Mouse (Mus musculus) gastrocnemius, adult 18-20 months (tissue): Measurements from ENCODE around the gene Purb. TPM values are rescaled to one million over a fixed set of nuclear protein-coding genes. Genes with fewer than 3 reads are reported as not detected.
"Not testable (repeated sequence)": the region's sequence is repeated elsewhere in the genome, so short reads cannot be mapped to it uniquely, and the experiment has no call there.

Experiments used
- DNase-seq: peaks from one replicate; pipeline ENCODE4 v3.0.0; 2021; ENCODE audit warnings: low spot score
- total RNA-seq, 2 experiments: library from RNA; stranded (reverse); gene quantifications; 2 replicates each; pipeline ENCODE4 v1.2.3; 2021

The Purb gene
- total RNA-seq, 2 experiments from 2014 or later = 19.0 to 21.1 TPM

GRCm38 (mm10) chr11:6486916-6487315, 11.2 kb upstream of the Purb start:
- DNase-seq = no peak

- DNase-seq = no peak
These were observed 8.7 kb upstream of the Purb start for GRCm38 (mm10) chr11:6484244-6484959.

GRCm38 (mm10) chr11:6483103-6483502, 7.4 kb upstream of the Purb start:
- no peak for DNase-seq

GRCm38 (mm10) chr11:6481669-6482185, 6.0 kb upstream of the Purb start:
- no peak for DNase-seq

- DNase-seq = no peak
These were observed 5.1 kb upstream of the Purb start for GRCm38 (mm10) chr11:6480681-6481405.

GRCm38 (mm10) chr11:6480191-6480590, 4.5 kb upstream of the Purb start:
- no peak for DNase-seq

- DNase-seq = no peak
These were observed 3.5 kb upstream of the Purb start for GRCm38 (mm10) chr11:6479231-6479630.

GRCm38 (mm10) chr11:6477350-6477749, 1.6 kb upstream of the Purb start:
- DNase-seq = no peak

- no peak for DNase-seq
These were observed 1.2 kb upstream of the Purb start for GRCm38 (mm10) chr11:6476876-6477275.

- DNase-seq = peak; percentile 15
These were observed 614 bp downstream of the Purb start for GRCm38 (mm10) chr11:6474874-6475731.

- no peak for DNase-seq
These were observed 1.3 kb downstream of the Purb start for GRCm38 (mm10) chr11:6474381-6474780.

GRCm38 (mm10) chr11:6472076-6472475, 3.6 kb downstream of the Purb start:
- no peak for DNase-seq

- DNase-seq = no peak
These were observed 4.2 kb downstream of the Purb start for GRCm38 (mm10) chr11:6471493-6471892.

GRCm38 (mm10) chr11:6471054-6471453, 4.7 kb downstream of the Purb start:
- DNase-seq = no peak

- DNase-seq = no peak
These were observed 7.2 kb downstream of the Purb start for GRCm38 (mm10) chr11:6468541-6468940.

- peak; percentile 47 for DNase-seq
These were observed 10.6 kb downstream of the Purb start for GRCm38 (mm10) chr11:6465122-6465521.

GRCm38 (mm10) chr11:6463159-6463837, 12.4 kb downstream of the Purb start:
- no peak for DNase-seq

GRCm38 (mm10) chr11:6456083-6456482, 19.6 kb downstream of the Purb start:
- no peak for DNase-seq

GRCm38 (mm10) chr11:6448155-6448554, 27.6 kb downstream of the Purb start:
- not testable (repeated sequence) for DNase-seq

- DNase-seq = no peak
These were observed 28.2 kb downstream of the Purb start for GRCm38 (mm10) chr11:6447493-6447892.

GRCm38 (mm10) chr11:6445951-6446350, 29.8 kb downstream of the Purb start:
- DNase-seq = no peak
